Mouse (Mus musculus) intestine, postnatal 0 days (tissue): ENCODE measurements around the gene Olfr316. TPM values are rescaled to one million over a fixed set of nuclear protein-coding genes. Genes with fewer than 3 reads are reported as not detected.

Source experiments
- ATAC-seq: fragments of 200-750 bp; cut with Nextera tagmentation; 2 replicates; pipeline ENCODE4 v1.8.0; 2017; ENCODE audit warnings: mild to moderate bottlenecking, moderate TSS enrichment, moderate library complexity
- H3K27ac ChIP-seq: fragments of 300-500 bp; sonication (generic); 2 replicates; pipeline ENCODE4 v1.5.1; 2014; ENCODE audit warnings: mild to moderate bottlenecking, low read depth, low read length, moderate library complexity
- H3K27me3 ChIP-seq: fragments of 300-500 bp; sonication (generic); replicated peaks from 2 replicates; pipeline ENCODE4 v1.6.1; 2014; ENCODE audit warnings: low read length, mixed read lengths; ENCODE audit not compliant: control insufficient read depth, insufficient read depth
- H3K36me3 ChIP-seq: fragments of 300-500 bp; sonication (generic); 2 replicates; pipeline ENCODE4 v1.6.1; 2014; ENCODE audit warnings: mild to moderate bottlenecking, moderate library complexity; ENCODE audit not compliant: control insufficient read depth, insufficient read depth
- H3K4me1 ChIP-seq: fragments of 300-500 bp; sonication (generic); replicated peaks from 2 replicates; pipeline ENCODE4 v1.6.1; 2014; ENCODE audit warnings: antibody characterized with exemption, low read length, mixed read lengths; ENCODE audit not compliant: control insufficient read depth, insufficient read depth
- H3K4me2 ChIP-seq: fragments of 300-500 bp; sonication (generic); replicated peaks from 2 replicates; pipeline ENCODE4 v1.6.1; 2014; ENCODE audit warnings: low read depth, mild to moderate bottlenecking, moderate library complexity
- H3K4me3 ChIP-seq: fragments of 300-500 bp; sonication (generic); 2 replicates; pipeline ENCODE4 v1.5.1; 2014; ENCODE audit warnings: low read depth, low read length
- H3K9ac ChIP-seq: fragments of 300-500 bp; sonication (generic); 2 replicates; pipeline ENCODE4 v1.6.1; 2014; ENCODE audit warnings: mild to moderate bottlenecking, low read depth, low read length
- H3K9me3 ChIP-seq: fragments of 300-500 bp; sonication (generic); 2 replicates; pipeline ENCODE4 v1.6.1; 2016; ENCODE audit warnings: mixed run types; ENCODE audit not compliant: control insufficient read depth
- CTCF ChIP-seq: sonication (generic); IDR thresholded peaks from 2 replicates; pipeline ENCODE4 v1.5.1; 2016; ENCODE audit warnings: low read depth, mild to moderate bottlenecking, control low read depth, antibody characterized with exemption, moderate library complexity
- WGBS: fragments of 180-500 bp; shearing (Covaris S2); extraction: QIAGEN DNeasy Blood & Tissue Kit; methylation state at CpG from one replicate; pipeline ENCODE4 v1.1.7; 2014; 5-methylcytosine and 5-hydroxymethylcytosine counted together
- polyA plus RNA-seq: library from polyadenylated mRNA; unstranded; fragments of >200 nt; fragmentation: Nextera tagmentation; extraction: Ambion mirVana; gene quantifications from 2 replicates; pipeline ENCODE4 v1.2.1, GENCODE M21; 2015

Olfr316 gene
- polyA plus RNA-seq, 1 experiment from 2014 or later = not detected

GRCm38 (mm10) chr11:58799747-58800146 lies 47.2 kb downstream of the Olfr316 start:
- H3K9me3 ChIP-seq = no peaks in the 10 kb centered on the region
- no peaks in the 10 kb centered on the region for H3K27me3 ChIP-seq
- H3K36me3 ChIP-seq = no peaks in the 10 kb centered on the region
- no peak for TF ChIP-seq CTCF
- 0 out of 2 replicates have a peak, but pooled peaks cover 2% of the 10 kb centered on the region for H3K4me1 ChIP-seq
- H3K27ac ChIP-seq = no peak overlapping the region
- H3K4me3 ChIP-seq = no peak overlapping the region
- WGBS = 74% methylated on average over 5 of the region's 5 CpGs
- H3K9ac ChIP-seq = no peak overlapping the region
- no peak for ATAC-seq
- H3K4me2 ChIP-seq = no peak overlapping the region

DNA sequence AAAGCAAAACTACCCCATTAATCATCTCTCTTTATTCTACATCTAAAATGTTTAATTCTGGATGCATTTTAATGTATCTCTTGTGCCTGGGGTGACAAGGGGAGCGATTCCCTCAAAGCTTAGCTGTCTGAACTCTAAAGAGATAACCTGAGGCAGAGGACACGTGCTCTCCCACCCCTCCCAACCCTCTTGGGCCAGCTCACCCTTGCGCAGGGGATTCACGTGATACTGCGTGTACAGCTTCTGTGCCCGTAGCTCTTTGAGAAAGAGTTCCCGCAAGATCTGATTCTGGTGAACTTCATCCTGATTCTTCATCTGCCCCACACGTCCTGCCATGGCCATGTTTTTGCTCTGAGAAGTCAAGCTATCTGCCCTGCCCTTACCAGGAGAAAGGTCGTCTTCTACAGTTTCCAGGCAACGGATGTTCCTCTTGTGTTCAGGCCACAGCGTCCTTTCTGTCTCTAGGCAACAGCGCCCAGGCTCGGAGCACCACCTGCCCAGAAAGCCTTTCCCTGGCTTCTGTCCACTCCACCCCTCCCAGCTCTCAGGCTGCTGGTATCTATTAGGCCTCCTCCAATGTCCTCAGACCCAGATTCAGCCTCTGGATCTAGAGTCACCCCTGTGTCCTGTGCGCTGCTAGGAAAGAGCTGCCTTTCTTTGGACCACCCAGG lies 49.2 kb downstream of the Olfr316 start, which contains the start of gene Fam183b:
TSS of gene Fam183b (minus strand) at position 403 of the 671 bp plus-strand sequence.
- Histone ChIP-seq H3K27ac (no peak within 1 kb of the TSS), H3K4me1 (0 out of 2 replicates have a peak, but pooled peaks cover 2% of the 10 kb centered on the region), H3K4me2 (peak within 1 kb of the TSS; percentile 44), H3K36me3 (no peaks in the 10 kb centered on the region), H3K9ac (no peak within 1 kb of the TSS), H3K9me3 (no peaks in the 10 kb centered on the region), H3K4me3 (no peak within 1 kb of the TSS), H3K27me3 (no peaks in the 10 kb centered on the region)
- no peak for TF ChIP-seq CTCF
- 6% methylated on average over 14 of the region's 14 CpGs for WGBS
- ATAC-seq = peak; percentile 53; the same call in 1 of the 2 replicates

GRCm38 (mm10) chr11:58803871-58804270 lies 51.3 kb downstream of the Olfr316 start:
- no peak for TF ChIP-seq CTCF
- WGBS = 13% methylated on average over 4 of the region's 4 CpGs
- Histone ChIP-seq H3K9ac (no peak overlapping the region), H3K4me3 (no peak overlapping the region), H3K9me3 (no peaks in the 10 kb centered on the region), H3K4me1 (0 out of 2 replicates have a peak, but pooled peaks cover 2% of the 10 kb centered on the region), H3K27me3 (no peaks in the 10 kb centered on the region), H3K27ac (no peak overlapping the region), H3K4me2 (no peak overlapping the region), H3K36me3 (no peaks in the 10 kb centered on the region)
- ATAC-seq = no peak

DNA sequence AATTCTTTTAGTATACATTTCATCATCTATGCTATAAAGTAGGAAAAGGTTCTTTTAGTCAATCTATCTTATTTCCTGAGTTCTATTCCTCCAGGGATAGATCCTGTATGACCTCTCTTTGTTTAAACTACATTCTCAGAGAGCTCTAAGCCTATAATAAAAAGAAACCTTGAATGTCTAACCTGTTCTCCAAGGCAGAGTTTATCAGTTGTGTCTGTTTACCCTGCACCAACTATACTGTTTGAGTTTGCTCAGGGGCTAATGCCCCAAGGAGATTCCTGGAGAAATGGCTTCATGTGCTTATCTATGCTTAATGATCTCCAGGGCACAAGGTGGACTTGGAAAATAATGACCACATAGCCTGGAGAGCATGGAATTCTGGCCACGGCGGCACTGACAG lies 51.9 kb downstream of the Olfr316 start:
- no peaks in the 10 kb centered on the region for H3K9me3 ChIP-seq
- no peak overlapping the region for H3K9ac ChIP-seq
- H3K27me3 ChIP-seq = no peaks in the 10 kb centered on the region
- H3K4me2 ChIP-seq = no peak overlapping the region
- no peaks in the 10 kb centered on the region for H3K36me3 ChIP-seq
- H3K4me1 ChIP-seq = 0 out of 2 replicates have a peak, but pooled peaks cover 2% of the 10 kb centered on the region
- H3K27ac ChIP-seq = no peak overlapping the region
- 14% methylated on average over 2 of the region's 2 CpGs for WGBS
- no peak overlapping the region for H3K4me3 ChIP-seq
- TF ChIP-seq CTCF = no peak
- 0 out of 2 replicates have a peak, but pooled peaks have one; percentile 25 for ATAC-seq

Other genes starting within 250 kb of the Olfr316 start
- gene Olfr330, start 217.9 kb upstream of the Olfr316 start, polyA plus RNA-seq = not detected in 2 replicates
- not detected in 2 replicates for gene Olfr329-ps, start 206.3 kb upstream of the Olfr316 start, polyA plus RNA-seq
- not detected in 2 replicates for gene Olfr328, start 197.1 kb upstream of the Olfr316 start, polyA plus RNA-seq
- gene Olfr224, start 182.2 kb upstream of the Olfr316 start, polyA plus RNA-seq = not detected in 2 replicates
- not detected in 2 replicates for gene Olfr325, start 175.0 kb upstream of the Olfr316 start, polyA plus RNA-seq
- gene Olfr324, start 157.6 kb upstream of the Olfr316 start, polyA plus RNA-seq = not detected in 2 replicates
- 24.5 and 49.3 TPM in 2 replicates for gene 2210407C18Rik, start 136.7 kb upstream of the Olfr316 start, polyA plus RNA-seq
- not detected in 2 replicates for gene Olfr323, start 122.2 kb upstream of the Olfr316 start, polyA plus RNA-seq
- gene Trim58, start 112.3 kb upstream of the Olfr316 start, polyA plus RNA-seq = not detected in 2 replicates
- gene Olfr322, start 94.0 kb upstream of the Olfr316 start, polyA plus RNA-seq = not detected in 2 replicates
- gene Olfr320, start 71.6 kb upstream of the Olfr316 start, polyA plus RNA-seq = not detected in 2 replicates
- not detected in 2 replicates for gene Olfr319, start 53.6 kb upstream of the Olfr316 start, polyA plus RNA-seq
- not detected in 2 replicates for gene Olfr318, start 28.7 kb upstream of the Olfr316 start, polyA plus RNA-seq
- gene Olfr317, start 13.5 kb upstream of the Olfr316 start, polyA plus RNA-seq = not detected in 2 replicates
- gene Olfr315, start 20.5 kb downstream of the Olfr316 start, polyA plus RNA-seq = not detected in 2 replicates
- not detected in 2 replicates for gene Olfr314, start 30.2 kb downstream of the Olfr316 start, polyA plus RNA-seq
- 1.9 and 4.1 TPM in 2 replicates for gene Fam183b, start 49.2 kb downstream of the Olfr316 start, polyA plus RNA-seq
- gene Olfr313, start 62.3 kb downstream of the Olfr316 start, polyA plus RNA-seq = not detected in 2 replicates
- gene Olfr312, start 76.5 kb downstream of the Olfr316 start, polyA plus RNA-seq = not detected in 2 replicates
- gene Olfr311, start 86.5 kb downstream of the Olfr316 start, polyA plus RNA-seq = not detected in 2 replicates
- gene Gm12258, start 94.4 kb downstream of the Olfr316 start, polyA plus RNA-seq = 1.6 and 1.9 TPM in 2 replicates
- 1.9 and 2.1 TPM in 2 replicates for gene 2810021J22Rik, start 114.5 kb downstream of the Olfr316 start, polyA plus RNA-seq
- gene Zfp39, start 151.5 kb downstream of the Olfr316 start, polyA plus RNA-seq = 1.5 and 1.6 TPM in 2 replicates
- not detected in 2 replicates for gene Btnl10, start 165.2 kb downstream of the Olfr316 start, polyA plus RNA-seq
- gene Rnf187, start 186.2 kb downstream of the Olfr316 start, polyA plus RNA-seq = 113 and 117 TPM in 2 replicates
- gene Hist3h2ba, start 196.2 kb downstream of the Olfr316 start, polyA plus RNA-seq = 6.9 and 7.8 TPM in 2 replicates
- 15.8 and 16.7 TPM in 2 replicates for gene Hist3h2a, start 202.0 kb downstream of the Olfr316 start, polyA plus RNA-seq
- 0.08 and 0.12 TPM in 2 replicates for gene Trim17, start 202.0 kb downstream of the Olfr316 start, polyA plus RNA-seq
- 8.9 and 9.7 TPM in 2 replicates for gene Trim11, start 225.4 kb downstream of the Olfr316 start, polyA plus RNA-seq